Mouse (Mus musculus): ENCODE measurements around the gene Rln3.
A peak's percentile ranks its signal among the peaks of the same experiment; 100 is the strongest.

The Rln3 gene

DNA sequence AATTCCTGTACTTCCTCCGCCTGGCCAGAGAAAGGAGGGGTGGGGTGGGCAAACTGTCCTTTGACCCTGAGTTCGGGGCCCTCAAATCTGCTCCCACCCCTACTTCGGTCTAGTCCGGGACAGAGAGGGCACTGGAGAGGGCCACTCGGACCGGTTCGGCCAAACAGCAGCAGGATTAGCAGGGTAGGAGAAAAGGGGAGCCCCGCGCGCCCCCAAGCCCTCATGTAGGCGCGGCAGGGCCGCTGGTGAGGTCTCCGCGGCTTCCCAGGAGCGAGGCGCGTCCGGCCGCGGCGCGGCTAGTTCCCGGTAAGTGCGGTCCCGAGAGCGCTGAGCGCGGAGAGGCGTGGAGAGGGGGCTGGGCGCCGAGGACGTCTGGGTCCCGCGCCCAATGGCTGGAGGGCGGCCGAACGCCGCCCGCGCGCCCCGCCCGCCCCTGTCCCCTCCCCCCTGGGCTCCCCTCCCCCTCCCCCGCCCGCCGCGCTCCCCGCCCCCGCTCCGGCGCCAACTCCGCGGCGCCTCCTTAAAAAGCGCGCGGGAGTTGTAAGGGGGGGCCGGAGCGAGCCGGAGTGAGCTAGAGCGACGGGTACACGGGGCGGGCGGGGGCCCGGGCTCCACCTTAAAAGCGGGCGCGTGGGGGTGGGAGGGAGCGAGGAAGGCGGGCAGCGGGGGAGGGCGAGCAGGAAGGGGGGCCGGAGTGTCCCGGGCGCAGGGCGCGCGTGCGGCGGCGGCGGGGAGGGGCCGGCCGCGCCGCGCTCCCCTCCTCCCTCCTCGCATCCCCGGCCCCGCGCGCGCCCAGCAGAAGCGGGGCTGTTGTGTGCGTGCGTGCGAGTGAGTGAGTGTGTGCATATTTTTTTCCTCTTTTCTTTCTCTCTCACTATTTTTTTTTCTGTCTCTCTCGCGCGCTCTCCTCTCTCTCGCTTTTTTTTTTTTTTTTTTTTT, 48.0 kb downstream of the Rln3 start:
- DNase-seq (ENCODE audit: low read depth, low spot score): peak; percentile 87

DNA sequence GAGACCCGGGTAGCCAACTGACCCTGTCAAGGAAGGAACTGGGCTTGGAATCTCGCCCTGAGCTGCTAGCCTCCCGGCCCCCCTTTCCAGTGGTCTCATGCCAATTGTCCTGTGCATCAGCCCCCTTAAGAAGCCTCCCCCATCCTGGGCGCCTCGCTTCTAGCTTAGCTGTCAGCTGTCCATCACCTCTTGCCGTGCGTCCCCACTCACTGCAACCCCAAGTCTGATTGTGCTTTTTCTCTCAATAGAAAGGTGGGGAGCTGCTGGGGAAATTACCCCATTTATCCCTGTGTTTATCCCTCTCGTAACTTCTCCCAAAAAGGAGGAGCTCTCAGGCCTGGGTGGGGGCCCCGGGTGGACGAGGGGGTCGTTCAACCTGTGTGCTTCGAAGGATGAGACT, 48.8 kb downstream of the Rln3 start:
- DNase-seq (ENCODE audit: low read depth, low spot score): no peak

DNA sequence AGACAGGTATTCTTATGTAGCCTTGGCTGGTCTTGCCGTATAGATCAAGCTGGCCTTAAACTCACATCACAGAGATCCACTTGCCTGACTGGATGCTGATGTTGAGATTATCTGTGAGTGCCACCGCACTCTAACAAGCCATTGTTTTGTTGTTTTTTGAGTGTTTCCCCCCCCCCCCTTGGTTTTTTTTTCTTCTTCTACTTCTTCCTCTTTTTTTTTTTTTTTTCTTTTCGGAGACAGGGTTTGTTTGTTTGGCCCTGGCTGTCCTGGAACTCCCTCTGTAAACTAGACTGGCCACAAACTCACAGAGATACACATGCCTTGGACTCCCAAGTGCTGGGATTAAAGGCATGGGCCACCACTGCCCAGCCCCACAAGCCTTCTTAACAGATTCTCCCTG, 50.8 kb downstream of the Rln3 start:
- no peak for DNase-seq (ENCODE audit: low read depth, low spot score)
